Mouse (Mus musculus) urinary bladder, postnatal 10 days (tissue): ENCODE results near the gene Dcbld2.
"Not testable (repeated sequence)": the region's sequence is repeated elsewhere in the genome, so short reads cannot be mapped to it uniquely, and the experiment has no call there.

Source experiments
- DNase-seq: peaks from one replicate; pipeline ENCODE4 v3.0.0; 2022; ENCODE audit warnings: low spot score

The Dcbld2 gene

GRCm38 (mm10) chr16:58450648-58451047, 42.4 kb downstream of the Dcbld2 start:
- no peak for DNase-seq

GRCm38 (mm10) chr16:58451647-58452046, 43.4 kb downstream of the Dcbld2 start:
- no peak for DNase-seq

DNA sequence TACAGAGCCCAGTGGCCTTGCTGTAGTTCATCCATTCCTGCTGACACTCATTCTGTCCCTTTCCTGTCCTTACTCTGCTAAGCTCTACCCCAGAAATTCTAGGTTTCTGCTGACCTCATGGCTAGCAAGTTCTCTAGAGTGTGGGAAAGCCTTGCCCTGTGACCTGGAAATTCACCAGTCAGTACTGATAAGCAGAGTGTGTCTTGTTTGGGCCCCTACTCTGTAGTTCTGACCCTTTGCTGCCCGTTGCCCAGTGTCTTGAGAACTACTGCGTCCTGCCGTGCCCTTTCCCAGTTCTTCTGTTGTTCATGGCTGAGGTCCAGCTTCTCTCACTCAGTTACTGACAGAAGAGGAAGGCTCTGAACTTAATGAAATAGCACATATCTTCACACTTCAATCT, 44.9 kb downstream of the Dcbld2 start:
- DNase-seq = no peak

DNA sequence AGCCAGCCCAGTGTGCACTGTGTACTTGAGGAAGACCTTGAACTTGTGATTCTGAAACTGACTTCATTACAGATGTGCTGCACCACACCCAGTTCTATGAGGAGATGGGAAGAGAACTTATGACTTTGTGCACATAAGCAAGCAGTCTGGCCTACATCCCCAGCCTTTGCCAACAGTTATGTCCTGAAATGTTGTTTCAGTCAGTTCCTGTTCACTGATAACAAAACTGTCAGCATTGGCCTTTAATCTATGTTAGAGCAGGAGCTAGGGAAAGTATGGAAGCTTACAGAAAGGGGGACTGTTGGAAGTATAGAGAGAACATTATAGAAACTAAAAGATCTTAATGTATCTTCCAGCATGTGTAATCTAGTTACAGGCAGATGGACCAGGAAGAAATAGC, 45.6 kb downstream of the Dcbld2 start:
- DNase-seq = no peak

DNA sequence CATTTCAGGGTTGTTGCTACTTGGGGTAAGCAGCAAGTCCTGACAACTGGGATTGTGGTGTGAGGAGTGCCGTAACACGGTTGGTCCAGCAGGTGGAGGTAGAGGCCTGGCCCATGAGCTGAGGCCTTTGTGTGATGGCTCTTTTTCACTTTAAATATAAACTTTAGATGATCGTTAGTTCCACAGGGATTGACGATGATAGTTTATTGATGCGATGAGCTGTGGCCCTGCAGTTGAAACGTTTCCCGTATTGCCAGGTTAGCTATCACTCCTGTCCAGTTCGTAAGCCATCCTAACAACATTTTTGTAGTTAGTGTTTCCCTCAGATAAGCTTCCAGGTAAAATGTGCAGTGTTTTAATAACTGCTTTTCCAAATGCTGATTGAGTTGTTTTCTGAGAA, 46.4 kb downstream of the Dcbld2 start:
- no peak for DNase-seq

GRCm38 (mm10) chr16:58455118-58455517, 46.9 kb downstream of the Dcbld2 start:
- no peak for DNase-seq

GRCm38 (mm10) chr16:58456445-58456844, 48.2 kb downstream of the Dcbld2 start:
- no peak for DNase-seq

- DNase-seq = no peak
These were observed 48.7 kb downstream of the Dcbld2 start for GRCm38 (mm10) chr16:58456991-58457390.

DNA sequence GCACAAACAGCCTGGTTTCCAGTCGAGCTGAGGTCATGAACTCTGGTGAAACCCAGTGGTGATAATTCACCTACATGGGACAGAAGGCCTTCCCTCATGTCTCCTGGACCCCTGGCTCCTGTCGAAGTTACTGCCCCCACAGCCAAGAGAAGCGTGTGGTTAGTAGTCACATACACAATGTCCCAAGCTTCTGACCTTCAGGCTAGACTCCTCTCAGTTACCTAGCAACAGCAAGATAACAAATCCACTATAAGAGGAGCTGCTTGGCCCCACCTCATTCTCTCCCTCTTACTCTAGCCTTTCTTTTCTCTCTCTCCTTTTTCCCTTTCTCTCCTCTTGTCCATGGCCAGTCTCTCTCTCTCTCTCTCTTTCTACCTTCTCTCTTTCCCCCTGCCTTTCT, 51.7 kb downstream of the Dcbld2 start:
- DNase-seq = not testable (repeated sequence)

DNA sequence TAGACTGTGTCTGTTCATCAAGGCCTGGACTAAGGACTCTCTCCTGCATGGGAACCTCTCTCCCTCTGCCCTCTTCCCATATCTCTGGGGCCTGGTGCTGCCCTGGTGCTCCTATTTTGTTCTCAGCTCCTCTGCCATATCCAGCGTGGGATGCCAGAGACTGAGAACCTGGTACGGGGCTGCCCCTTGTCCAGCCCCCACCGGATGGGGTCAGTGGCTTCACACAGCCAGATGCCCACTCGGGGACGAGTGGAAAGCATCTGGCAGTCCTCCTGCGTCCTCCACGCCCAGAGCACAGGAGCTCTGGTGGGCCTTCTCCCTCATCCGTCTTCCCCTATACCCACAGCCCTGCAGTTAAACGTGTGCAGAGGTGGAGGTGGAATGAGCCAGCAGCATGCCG, 52.1 kb downstream of the Dcbld2 start:
- no peak for DNase-seq

GRCm38 (mm10) chr16:58461856-58462518, 53.7 kb downstream of the Dcbld2 start:
- DNase-seq = no peak

DNA sequence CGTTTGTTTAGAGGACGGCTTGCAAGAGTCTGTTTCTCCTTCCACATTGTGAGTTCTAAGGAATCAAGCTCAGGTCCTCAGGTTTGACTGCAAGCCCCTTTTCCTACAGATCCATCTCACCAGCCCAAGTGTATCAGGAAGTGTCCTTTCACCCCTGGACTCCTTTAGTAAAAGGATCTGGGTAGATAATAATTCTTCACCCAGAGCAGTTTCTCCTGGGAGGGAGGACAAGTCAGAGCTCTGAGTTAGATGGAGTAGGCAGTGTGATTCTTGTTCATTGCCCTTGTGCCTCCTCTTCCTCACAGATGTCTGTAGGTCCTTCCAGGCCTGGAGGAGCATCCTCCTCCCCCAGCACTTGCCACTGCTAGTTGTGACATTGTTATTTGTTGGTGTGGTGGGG, 54.3 kb downstream of the Dcbld2 start:
- no peak for DNase-seq

DNA sequence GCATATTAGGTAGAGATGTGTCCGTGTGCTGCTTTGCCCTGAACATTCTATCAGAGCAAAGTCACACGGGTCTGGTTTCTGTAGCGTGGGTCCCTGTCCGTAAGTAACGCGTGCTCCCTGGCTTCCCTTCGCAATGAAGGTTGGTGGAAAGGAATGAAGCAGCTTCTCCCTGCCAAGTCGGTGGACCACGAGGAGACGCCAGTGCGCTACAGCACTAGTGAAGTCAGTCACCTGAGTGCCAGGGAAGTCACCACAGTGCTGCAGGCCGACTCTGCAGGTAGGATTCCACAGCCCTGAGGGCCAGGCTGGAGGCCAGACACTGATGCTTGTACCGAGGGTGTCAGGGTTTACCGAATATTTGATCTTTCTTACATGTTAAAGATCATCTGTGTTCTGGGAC, 55.8 kb downstream of the Dcbld2 start:
- DNase-seq = no peak

DNA sequence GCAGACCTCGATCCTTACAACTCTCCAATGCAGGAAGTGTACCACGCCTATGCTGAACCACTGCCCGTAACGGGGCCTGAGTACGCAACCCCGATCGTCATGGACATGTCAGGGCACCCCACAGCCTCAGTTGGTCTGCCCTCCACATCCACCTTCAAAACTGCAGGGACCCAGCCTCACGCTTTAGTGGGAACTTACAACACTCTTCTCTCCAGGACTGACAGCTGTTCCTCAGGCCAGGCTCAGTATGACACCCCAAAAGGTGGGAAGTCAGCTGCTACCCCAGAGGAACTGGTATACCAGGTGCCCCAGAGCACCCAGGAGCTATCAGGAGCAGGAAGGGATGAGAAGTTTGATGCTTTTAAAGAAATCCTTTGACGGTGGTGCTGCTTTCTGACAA, 57.2 kb downstream of the Dcbld2 start:
- DNase-seq = no peak

DNA sequence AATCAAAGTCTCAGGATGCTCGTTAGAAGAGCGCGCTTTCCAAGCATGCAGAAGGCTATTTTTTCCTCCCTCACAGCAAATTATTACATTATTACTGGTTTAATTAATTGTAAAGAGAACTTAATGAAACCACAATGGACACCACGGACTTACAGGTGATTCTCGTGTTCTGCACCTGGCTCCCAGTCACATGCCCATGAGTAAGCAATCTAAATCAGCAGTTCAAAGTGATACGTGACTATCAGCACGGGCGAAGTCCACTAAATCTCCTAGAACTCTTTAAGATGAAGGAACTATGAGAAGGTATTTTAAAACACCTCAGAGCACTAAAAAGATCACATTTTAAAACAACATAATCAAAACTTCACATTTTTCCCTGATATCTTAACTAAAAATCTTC, 61.8 kb downstream of the Dcbld2 start:
- DNase-seq = no peak

DNA sequence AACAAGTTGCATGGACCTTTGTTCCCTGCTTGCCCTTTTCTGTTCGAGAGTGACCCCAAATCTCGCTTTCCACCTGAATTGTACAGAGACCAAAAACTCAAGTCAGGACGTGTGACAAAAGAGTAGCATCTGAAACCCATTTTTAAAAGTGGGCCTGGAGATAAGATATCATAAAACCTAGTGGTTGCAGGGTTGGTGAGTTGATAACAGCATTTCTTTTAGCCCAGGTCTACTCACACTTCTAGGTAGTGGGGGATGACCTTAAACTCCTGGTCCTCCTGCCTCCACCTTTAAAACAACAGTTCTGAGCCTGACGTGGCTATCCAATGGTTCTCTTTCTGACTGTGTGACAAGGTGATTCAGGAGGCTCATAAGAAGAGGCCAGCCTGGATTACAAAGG, 62.6 kb downstream of the Dcbld2 start:
- DNase-seq = no peak

- no peak for DNase-seq
These were observed 66.6 kb downstream of the Dcbld2 start for GRCm38 (mm10) chr16:58474875-58475274.

DNA sequence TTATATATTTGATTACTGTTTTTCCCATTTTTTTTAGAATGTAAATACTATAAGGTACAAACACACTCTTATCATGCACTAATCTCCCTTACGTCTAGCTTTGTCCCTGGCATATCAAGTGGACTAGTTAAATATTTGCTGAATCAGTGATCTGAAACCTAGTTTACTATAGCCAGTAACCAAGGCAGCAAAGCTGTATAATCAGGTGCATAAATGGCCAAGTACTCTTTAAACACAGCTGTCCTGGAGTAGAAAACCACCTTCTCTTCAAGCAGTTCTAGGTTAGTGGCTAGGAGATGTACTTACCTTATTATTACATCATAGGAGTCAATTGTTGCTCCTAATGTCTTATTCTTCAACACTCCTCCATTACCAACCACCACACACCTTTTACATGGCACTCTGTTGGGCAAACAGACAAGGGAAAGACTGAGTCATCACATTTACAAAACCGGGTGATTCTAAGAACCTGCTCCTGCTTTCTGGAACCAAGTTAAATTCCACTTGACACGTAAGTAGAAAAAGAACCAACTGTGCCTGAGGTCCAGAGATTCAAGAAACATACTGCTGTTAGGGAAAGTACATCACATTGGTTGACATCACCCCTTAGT, 67.4 kb downstream of the Dcbld2 start:
- no peak for DNase-seq

- no peak for DNase-seq
These were observed 68.1 kb downstream of the Dcbld2 start for GRCm38 (mm10) chr16:58476363-58476762.

DNA sequence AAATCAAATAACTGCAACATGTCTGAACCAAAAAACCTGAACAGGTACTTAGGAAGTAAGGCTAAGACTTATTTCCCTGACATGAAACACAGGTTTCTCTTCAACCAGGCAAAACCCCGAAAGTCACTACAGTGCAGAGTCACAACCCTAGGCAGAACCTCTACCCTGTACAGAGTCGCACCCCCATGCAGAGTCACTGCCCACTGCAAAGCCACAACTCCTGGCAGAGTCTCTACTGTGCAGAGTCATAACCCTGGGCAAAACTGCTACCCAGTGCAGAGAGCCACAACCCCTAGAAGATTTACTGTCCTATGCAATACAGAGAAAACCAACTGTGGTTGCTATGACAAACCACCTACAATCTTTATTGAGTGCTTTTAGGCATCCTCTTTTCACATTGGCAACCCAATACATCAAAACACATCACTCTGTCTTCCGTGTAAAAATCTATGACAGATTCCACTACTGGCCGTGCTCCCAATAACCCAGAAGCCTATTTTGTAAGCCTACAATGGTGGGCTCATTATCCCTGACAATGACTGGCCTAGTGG, 71.7 kb downstream of the Dcbld2 start:
- DNase-seq = no peak

DNA sequence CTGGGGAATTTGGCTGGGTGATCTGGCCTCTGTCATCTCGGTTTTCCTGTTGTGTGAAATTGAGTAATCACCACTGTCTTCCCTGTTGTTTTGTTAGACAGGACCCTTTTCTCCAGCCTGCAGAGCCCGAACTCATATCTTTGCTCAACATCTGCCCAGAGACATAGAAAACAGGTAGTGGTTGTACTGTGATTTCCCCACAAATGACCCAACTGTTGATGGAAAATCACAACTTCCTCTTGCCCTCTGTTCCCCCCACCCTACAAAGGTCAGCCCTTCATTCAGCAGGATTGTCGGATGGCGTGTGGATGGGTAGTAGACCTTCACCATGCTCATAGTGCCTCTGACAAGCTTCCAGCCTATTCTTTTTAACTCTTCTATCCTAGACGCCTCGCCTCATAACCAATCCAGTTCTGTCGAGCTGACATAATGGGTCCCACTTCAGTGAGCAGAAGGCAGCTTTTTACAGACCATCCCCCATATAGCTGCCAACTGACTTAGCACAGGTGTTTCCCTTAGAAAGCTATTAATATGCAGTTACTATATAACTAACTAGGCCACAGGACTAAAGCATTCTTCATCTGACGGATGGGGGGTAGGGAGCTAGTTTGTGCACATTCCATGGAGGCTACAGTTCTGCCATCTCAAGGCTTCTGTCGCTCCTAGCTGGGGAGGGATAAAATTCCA, 73.1 kb downstream of the Dcbld2 start:
- DNase-seq = no peak

DNA sequence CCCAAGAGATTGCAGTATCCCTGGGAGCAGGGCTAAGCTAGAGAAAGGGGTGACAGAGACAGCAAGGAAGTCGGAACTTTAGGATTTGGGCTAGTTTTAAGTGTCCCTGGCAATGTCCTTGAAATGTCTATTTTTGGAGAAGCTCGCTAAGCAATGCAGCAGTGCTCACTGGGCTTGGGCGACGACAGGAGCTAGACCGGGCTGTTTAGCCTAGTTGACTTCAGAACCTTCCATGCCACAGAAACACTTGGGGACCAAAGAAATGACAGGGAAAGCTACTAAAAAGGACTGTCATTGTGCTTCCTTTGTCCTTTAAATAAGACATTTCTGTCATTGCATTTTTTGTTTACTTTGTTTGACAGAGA, 73.6 kb downstream of the Dcbld2 start:
- no peak for DNase-seq

GRCm38 (mm10) chr16:58482296-58482695, 74.1 kb downstream of the Dcbld2 start:
- no peak for DNase-seq
